In genomic region chr3:138926161-138926560, GRCm38 (mm10) we compare ENCODE assay signal across 24 mouse cellular contexts.
"Had no signal": no experiment of that assay in that cellular context is flagged by ENCODE, and none has a peak within 500 bp of the region (broad histone marks: within the 10 kb centered on the region; RNA-seq: fewer than 3 reads in every experiment).

No protein-coding gene starts in this region.

- H3K4me3 ChIP-seq: heart, embryonic 10.5 days; heart, embryonic 12.5 days; hindbrain, embryonic 13.5 days; hindbrain, embryonic 15.5 days; kidney, embryonic 15.5 days; limb, embryonic 13.5 days; limb, embryonic 15.5 days; liver, embryonic 12.5 days had no signal

- ATAC-seq: hindbrain, postnatal 0 days; intestine, embryonic 16.5 days; liver, embryonic 12.5 days had no signal

- H3K4me1 ChIP-seq: heart, embryonic 10.5 days; heart, embryonic 12.5 days; hindbrain, embryonic 13.5 days; hindbrain, embryonic 15.5 days; kidney, embryonic 15.5 days; limb, embryonic 13.5 days; limb, embryonic 15.5 days; liver, embryonic 12.5 days had no signal

- H3K9ac ChIP-seq: heart, embryonic 12.5 days; hindbrain, embryonic 13.5 days; hindbrain, embryonic 15.5 days; kidney, embryonic 15.5 days; limb, embryonic 13.5 days; limb, embryonic 15.5 days; liver, embryonic 12.5 days; liver, embryonic 14.5 days had no signal

- DNase-seq: gastrocnemius, postnatal 14 days; gastrocnemius, postnatal 36 days; heart, adult 18-20 months; heart, postnatal 10 days; kidney, adult 11 months; kidney, adult 2 months; kidney, adult 9 months; kidney, postnatal 14 days; kidney, postnatal 36 days; layer of hippocampus, adult 9-11 months; layer of hippocampus, postnatal 36 days; left cerebral cortex, postnatal 4 days had no signal

- H3K9me3 ChIP-seq: heart, embryonic 10.5 days; heart, embryonic 12.5 days; hindbrain, embryonic 13.5 days; hindbrain, embryonic 15.5 days; kidney, embryonic 15.5 days; limb, embryonic 13.5 days; limb, embryonic 15.5 days; liver, embryonic 12.5 days had no signal

- H3K4me2 ChIP-seq: heart, embryonic 12.5 days; hindbrain, embryonic 13.5 days; hindbrain, embryonic 15.5 days; kidney, embryonic 15.5 days; limb, embryonic 13.5 days; limb, embryonic 15.5 days; liver, embryonic 12.5 days had no signal

- H3K27me3 ChIP-seq: heart, embryonic 12.5 days; hindbrain, embryonic 13.5 days; hindbrain, embryonic 15.5 days; kidney, embryonic 15.5 days; limb, embryonic 13.5 days; limb, embryonic 15.5 days; liver, embryonic 12.5 days had no signal

- H3K27ac ChIP-seq: heart, embryonic 10.5 days; hindbrain, embryonic 13.5 days; hindbrain, embryonic 15.5 days; hindbrain, postnatal 0 days; kidney, embryonic 15.5 days; kidney, postnatal 0 days; limb, embryonic 13.5 days; limb, embryonic 15.5 days; liver, embryonic 12.5 days; liver, embryonic 14.5 days had no signal
